Mouse (Mus musculus) spleen, adult 2 months (tissue): ENCODE data around the gene Coa3. TPM values are rescaled to one million over a fixed set of nuclear protein-coding genes. Genes with fewer than 3 reads are reported as not detected.

ENCODE experiments used
- DNase-seq, 2 experiments: peaks; one replicate each; pipeline versions ENCODE4 v3.0.0 to v3.0.0-alpha.2; 2012 to 2021; ENCODE audit warnings: low spot score in 2 of 2, low read depth in 1 of 2
- H3K27ac ChIP-seq: fragments of 200-500 bp; 2 replicates; pipeline ENCODE4 v1.5.1; 2012; ENCODE audit warnings: low read length, inconsistent platforms; ENCODE audit not compliant: insufficient read depth
- H3K27me3 ChIP-seq: fragments of 200-500 bp; 2 replicates; pipeline ENCODE4 v1.6.1; 2012; ENCODE audit warnings: mild to moderate bottlenecking, moderate library complexity, low read length, inconsistent platforms; ENCODE audit not compliant: control insufficient read depth, insufficient read depth
- H3K36me3 ChIP-seq: fragments of 200-500 bp; 2 replicates; pipeline ENCODE4 v1.6.1; 2012; ENCODE audit warnings: mild to moderate bottlenecking, low read length, inconsistent platforms; ENCODE audit not compliant: control insufficient read depth, insufficient read depth
- H3K4me1 ChIP-seq: fragments of 200-500 bp; 2 replicates; pipeline ENCODE4 v1.6.1; 2011; ENCODE audit warnings: inconsistent platforms; ENCODE audit not compliant: control insufficient read depth, insufficient read depth, insufficient read length
- H3K4me3 ChIP-seq: fragments of 200-500 bp; 2 replicates; pipeline ENCODE4 v1.5.1; 2011; ENCODE audit warnings: mild to moderate bottlenecking, inconsistent platforms; ENCODE audit not compliant: insufficient read depth, insufficient read length; ENCODE audit errors: extremely low read depth
- CTCF ChIP-seq: fragments of 200-500 bp; IDR thresholded peaks from 2 replicates; pipeline ENCODE4 v1.5.1; 2011; ENCODE audit warnings: mild to moderate bottlenecking, inconsistent platforms; ENCODE audit not compliant: insufficient read depth, insufficient read length, insufficient replicate concordance; ENCODE audit errors: extremely low read depth
- POLR2A ChIP-seq: fragments of 200-500 bp; IDR thresholded peaks from 2 replicates; pipeline ENCODE4 v1.6.1; 2011; ENCODE audit warnings: low read depth, low read length, inconsistent platforms
- WGBS: fragments of 180-500 bp; shearing (Covaris S2); methylation state at CpG from one replicate; pipeline ENCODE4 v1.1.7; 2018; 5-methylcytosine and 5-hydroxymethylcytosine counted together
- polyA plus RNA-seq: library from polyadenylated mRNA; depleted of rRNA; stranded (reverse); fragments of >200 nt; gene quantifications from 2 replicates; pipeline ENCODE4 v1.2.3, GENCODE M21; 2012

The Coa3 gene
- polyA plus RNA-seq, 1 experiment = 148 TPM

GRCm38 (mm10) chr11:101262272-101262967 is 16.5 kb downstream of the Coa3 start:
- TF ChIP-seq CTCF (no peak), POLR2A (no peak)
- 7% methylated on average over 24 of the region's 24 CpGs for WGBS
- Histone ChIP-seq H3K4me1 (peaks cover 10% of the 10 kb centered on the region), H3K27me3 (peaks cover 28% of the 10 kb centered on the region), H3K27ac (no peak overlapping the region), H3K36me3 (peaks cover 8% of the 10 kb centered on the region), H3K4me3 (no peak overlapping the region)
- no peak for DNase-seq

- DNase-seq = no peak
- Histone ChIP-seq H3K27ac (no peak overlapping the region), H3K4me1 (peaks cover 10% of the 10 kb centered on the region), H3K27me3 (peaks cover 28% of the 10 kb centered on the region), H3K36me3 (peaks cover 10% of the 10 kb centered on the region), H3K4me3 (peak overlapping the region; percentile 46; the same call in 1 of the 2 replicates)
- WGBS = 2% methylated on average over 30 of the region's 30 CpGs
- TF ChIP-seq POLR2A = no peak
- TF ChIP-seq CTCF = no peak
These were observed 18.0 kb downstream of the Coa3 start for GRCm38 (mm10) chr11:101260826-101261380.

- peaks cover 25% of the 10 kb centered on the region for H3K27me3 ChIP-seq
- WGBS = 2% methylated on average over 39 of the region's 43 CpGs
- H3K36me3 ChIP-seq = peaks cover 10% of the 10 kb centered on the region
- H3K4me1 ChIP-seq = peaks cover 10% of the 10 kb centered on the region
- DNase-seq = no peak
- no peak within 1 kb of the TSS for H3K27ac ChIP-seq
- H3K4me3 ChIP-seq = peak within 1 kb of the TSS; percentile 46
- no peak for TF ChIP-seq CTCF
- no peak for TF ChIP-seq POLR2A
These were observed 18.7 kb downstream of the Coa3 start, which contains the start of gene Wnk4 for GRCm38 (mm10) chr11:101259948-101260825. Gene Wnk4, plus strand, starts transcription at chr11:101260567.

GRCm38 (mm10) chr11:101259261-101259712 is 19.6 kb downstream of the Coa3 start:
- peaks cover 24% of the 10 kb centered on the region for H3K27me3 ChIP-seq
- TF ChIP-seq POLR2A (no peak), CTCF (no peak)
- WGBS = 71% methylated on average over 6 of the region's 6 CpGs
- H3K4me3 ChIP-seq = no peak overlapping the region
- H3K4me1 ChIP-seq = peaks cover 10% of the 10 kb centered on the region
- H3K36me3 ChIP-seq = peaks cover 10% of the 10 kb centered on the region
- H3K27ac ChIP-seq = no peak overlapping the region
- DNase-seq = no peak

- H3K27me3 ChIP-seq = peaks cover 8% of the 10 kb centered on the region
- H3K4me1 ChIP-seq = peaks cover 13% of the 10 kb centered on the region
- no peak overlapping the region for H3K4me3 ChIP-seq
- no peak for TF ChIP-seq POLR2A
- TF ChIP-seq CTCF = no peak
- peaks cover 10% of the 10 kb centered on the region for H3K36me3 ChIP-seq
- WGBS = 89% methylated on average over 13 of the region's 13 CpGs
- DNase-seq = no peak
- H3K27ac ChIP-seq = no peak overlapping the region
These were observed 22.8 kb downstream of the Coa3 start for GRCm38 (mm10) chr11:101255826-101256775.
